Mouse (Mus musculus): ENCODE data around the gene Spib.

Spib gene

DNA sequence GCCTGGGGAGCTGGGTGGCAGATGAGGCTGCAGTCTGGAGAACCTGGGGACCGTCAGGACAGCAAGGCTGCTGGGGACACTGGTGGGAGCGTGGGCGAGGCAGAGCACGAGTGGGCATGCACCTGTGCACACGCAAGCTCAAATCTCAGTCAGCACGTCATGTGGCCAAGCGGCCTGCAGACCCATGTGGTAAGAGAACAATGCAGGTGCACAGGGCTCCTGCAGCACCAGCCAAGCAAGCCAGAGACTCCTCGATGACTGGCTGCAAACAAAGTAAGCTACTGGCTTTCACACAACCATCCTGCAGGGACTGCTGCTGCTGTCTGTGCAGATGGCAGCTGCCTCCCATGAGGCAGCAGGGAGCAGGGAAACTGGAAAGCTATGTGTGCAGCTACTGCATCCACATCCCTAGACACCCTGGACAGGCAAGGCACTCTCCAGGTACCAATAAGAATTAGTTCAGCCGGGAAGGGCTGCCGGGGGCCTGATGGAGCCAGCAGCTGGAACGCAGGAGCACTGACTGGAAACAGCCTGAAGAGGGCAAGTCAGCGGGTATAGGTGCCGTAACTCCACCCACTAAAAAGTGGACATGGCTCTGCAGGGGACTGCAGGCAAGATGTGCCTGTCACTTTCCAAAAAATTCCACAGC lies 44.8 kb downstream of the Spib start:
- no peak for DNase-seq (ENCODE audit: low spot score)

- no peak for DNase-seq (ENCODE audit: low spot score)
These were observed 46.2 kb downstream of the Spib start for GRCm38 (mm10) chr7:44485572-44486195.

GRCm38 (mm10) chr7:44484841-44485571 lies 46.9 kb downstream of the Spib start:
- peak; percentile 86 for DNase-seq (ENCODE audit: low spot score)

DNA sequence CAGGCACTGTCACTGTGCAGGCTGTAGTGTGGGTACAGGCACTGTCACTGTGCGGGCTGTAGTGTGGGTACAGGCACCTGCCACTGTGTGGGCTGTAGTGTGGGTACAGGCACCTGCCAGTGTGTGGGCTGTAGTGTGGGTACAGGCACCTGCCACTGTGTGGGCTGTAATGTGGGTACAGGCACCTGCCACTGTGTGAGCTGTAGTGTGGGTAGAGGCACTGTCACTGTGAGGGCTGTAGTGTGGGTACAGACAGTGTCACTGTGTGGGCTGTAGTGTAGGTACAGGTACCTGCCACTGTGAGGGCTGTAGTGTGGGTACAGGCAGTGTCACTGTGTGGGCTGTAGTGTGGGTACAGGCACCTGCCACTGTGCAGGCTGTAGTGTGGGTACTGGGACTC lies 47.8 kb downstream of the Spib start:
- DNase-seq (ENCODE audit: low spot score): no peak

DNA sequence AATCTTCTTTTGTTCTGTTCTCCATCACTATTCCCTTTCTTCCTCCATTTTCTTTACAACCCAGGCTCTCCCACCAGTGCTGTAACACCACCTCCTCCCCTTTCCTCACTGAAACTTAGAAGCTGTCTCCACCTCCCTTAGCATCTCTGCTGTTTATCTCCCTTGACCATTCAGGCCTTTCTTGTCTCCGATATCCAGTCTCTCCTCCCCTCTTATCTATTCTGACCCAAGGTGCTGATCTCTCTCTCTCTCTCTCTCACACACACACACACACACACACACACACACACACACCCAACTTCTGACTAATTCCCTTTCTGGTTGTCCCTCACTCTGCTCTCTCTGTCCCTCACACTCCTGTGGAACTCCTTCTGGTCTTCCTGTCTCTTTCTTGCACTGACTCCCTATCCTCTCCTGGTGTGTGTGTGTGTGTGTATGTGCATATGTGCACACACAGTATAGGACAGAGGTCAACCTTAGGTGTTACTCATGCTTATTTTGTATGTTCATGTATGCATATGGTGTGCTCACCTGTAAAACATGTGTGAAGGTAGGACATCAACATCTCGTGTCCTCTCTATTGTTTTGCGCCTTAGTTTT lies 48.9 kb downstream of the Spib start:
- peak; percentile 83 for DNase-seq (ENCODE audit: low spot score)

Data from c-Kit-positive CD71-positive TER-119-positive erythroid progenitor cells, embryonic 14.5 days (primary cell).